Mouse (Mus musculus) cortical plate, adult 2 months (tissue): ENCODE measurements around the gene Gm47985.

Experiments
- CTCF ChIP-seq: fragments of 200-500 bp; IDR thresholded peaks from 2 replicates; pipeline ENCODE4 v1.5.1; 2011; ENCODE audit warnings: mild to moderate bottlenecking, control low read depth, low read length; ENCODE audit not compliant: insufficient read depth; ENCODE audit errors: extremely low read depth
- POLR2A ChIP-seq: fragments of 200-500 bp; IDR thresholded peaks from 2 replicates; pipeline ENCODE4 v1.6.1; 2011; ENCODE audit warnings: mild to moderate bottlenecking, low read length, control low read depth; ENCODE audit not compliant: insufficient read depth; ENCODE audit errors: extremely low read depth

- no peak for TF ChIP-seq CTCF
- TF ChIP-seq POLR2A = no peak
These were observed 32.5 kb downstream of the Gm47985 start for GRCm38 (mm10) chr1:151214862-151215261.
